Mouse (Mus musculus) bone marrow, adult 2 months (tissue): Measurements from ENCODE around the gene Caln1.

ENCODE experiments used
- CTCF ChIP-seq: fragments of 200-500 bp; IDR thresholded peaks from 2 replicates; pipeline ENCODE4 v1.5.1; 2011; ENCODE audit warnings: low read length, control low read depth; ENCODE audit not compliant: control insufficient read depth, insufficient read depth
- POLR2A ChIP-seq: fragments of 200-500 bp; IDR thresholded peaks from 2 replicates; pipeline ENCODE4 v1.6.1; 2011; ENCODE audit warnings: low read depth, mild to moderate bottlenecking, control low read depth, low read length, borderline replicate concordance; ENCODE audit not compliant: control insufficient read depth

- TF ChIP-seq CTCF (no peak), POLR2A (no peak)
Observed at GRCm38 (mm10) chr5:130862302-130862701, 493.0 kb downstream of the Caln1 start.
